Mouse (Mus musculus): ENCODE data around the gene 1700012P22Rik. TPM values are rescaled to one million over a fixed set of nuclear protein-coding genes. Genes with fewer than 3 reads are reported as not detected.

The 1700012P22Rik gene
- polyA plus RNA-seq, 1 experiment from 2014 or later, result not detected

- no peak overlapping the region for H3K9ac ChIP-seq
- no peaks in the 10 kb centered on the region for H3K4me1 ChIP-seq (ENCODE audit: insufficient read depth)
- no peaks in the 10 kb centered on the region for H3K36me3 ChIP-seq (ENCODE audit: insufficient read depth)
- no peak overlapping the region for H3K4me2 ChIP-seq
- DNase-seq, result no peak
- no peak overlapping the region for H3K4me3 ChIP-seq (ENCODE audit: low read depth, low read length)
- WGBS, result 88% methylated on average over 5 of the region's 5 CpGs
- H3K27me3 ChIP-seq (ENCODE audit: insufficient read depth, low read length), result no peaks in the 10 kb centered on the region
- H3K27ac ChIP-seq (ENCODE audit: low read depth), result no peak overlapping the region
- no peaks in the 10 kb centered on the region for H3K9me3 ChIP-seq (ENCODE audit: low read depth, low read length)
- TF ChIP-seq CTCF (IDR thresholded peaks at IDR 0.05; ENCODE audit: low read depth), result no peak
- no peak for ATAC-seq (ENCODE audit: insufficient read depth)
These were observed 5.4 kb downstream of the 1700012P22Rik start for GRCm38 (mm10) chr4:144433216-144433615.

- Histone ChIP-seq H3K9ac (no peak overlapping the region), H3K4me3 (ENCODE audit: low read depth, low read length) (no peak overlapping the region), H3K36me3 (ENCODE audit: insufficient read depth) (no peaks in the 10 kb centered on the region), H3K27me3 (ENCODE audit: insufficient read depth, low read length) (no peaks in the 10 kb centered on the region), H3K9me3 (ENCODE audit: low read depth, low read length) (no peaks in the 10 kb centered on the region), H3K27ac (ENCODE audit: low read depth) (no peak overlapping the region), H3K4me1 (ENCODE audit: insufficient read depth) (no peaks in the 10 kb centered on the region), H3K4me2 (no peak overlapping the region)
- DNase-seq, result no peak
- no peak for TF ChIP-seq CTCF (IDR thresholded peaks at IDR 0.05; ENCODE audit: low read depth)
- WGBS, result 72% methylated on average over 2 of the region's 2 CpGs
- ATAC-seq (ENCODE audit: insufficient read depth), result no peak
These were observed 7.8 kb downstream of the 1700012P22Rik start for GRCm38 (mm10) chr4:144430723-144431122.

GRCm38 (mm10) chr4:144428868-144429267, 9.7 kb downstream of the 1700012P22Rik start:
- WGBS, result 19% methylated on average over 3 of the region's 3 CpGs
- TF ChIP-seq CTCF (IDR thresholded peaks at IDR 0.05; ENCODE audit: low read depth), result peak; percentile 20; the same call in 1 of the 2 replicates
- DNase-seq (no peak), ATAC-seq (ENCODE audit: insufficient read depth) (no peak)
- H3K27me3 ChIP-seq (ENCODE audit: insufficient read depth, low read length), result no peaks in the 10 kb centered on the region
- no peaks in the 10 kb centered on the region for H3K9me3 ChIP-seq (ENCODE audit: low read depth, low read length)
- no peaks in the 10 kb centered on the region for H3K4me1 ChIP-seq (ENCODE audit: insufficient read depth)
- H3K27ac ChIP-seq (ENCODE audit: low read depth), result no peak overlapping the region
- H3K36me3 ChIP-seq (ENCODE audit: insufficient read depth), result no peaks in the 10 kb centered on the region
- H3K9ac ChIP-seq, result no peak overlapping the region
- no peak overlapping the region for H3K4me2 ChIP-seq
- H3K4me3 ChIP-seq (ENCODE audit: low read depth, low read length), result no peak overlapping the region

GRCm38 (mm10) chr4:144424590-144424989, 14.0 kb downstream of the 1700012P22Rik start:
- no peak for ATAC-seq (ENCODE audit: insufficient read depth)
- H3K9ac ChIP-seq, result no peak overlapping the region
- TF ChIP-seq CTCF (IDR thresholded peaks at IDR 0.05; ENCODE audit: low read depth), result no peak
- no peaks in the 10 kb centered on the region for H3K4me1 ChIP-seq (ENCODE audit: insufficient read depth)
- no peaks in the 10 kb centered on the region for H3K27me3 ChIP-seq (ENCODE audit: insufficient read depth, low read length)
- WGBS, result 65% methylated on average over 5 of the region's 5 CpGs
- no peaks in the 10 kb centered on the region for H3K9me3 ChIP-seq (ENCODE audit: low read depth, low read length)
- H3K4me3 ChIP-seq (ENCODE audit: low read depth, low read length), result no peak overlapping the region
- H3K36me3 ChIP-seq (ENCODE audit: insufficient read depth), result no peaks in the 10 kb centered on the region
- H3K27ac ChIP-seq (ENCODE audit: low read depth), result no peak overlapping the region
- no peak overlapping the region for H3K4me2 ChIP-seq
- DNase-seq, result no peak

- ATAC-seq (ENCODE audit: insufficient read depth) (no peak), DNase-seq (no peak)
- Histone ChIP-seq H3K36me3 (ENCODE audit: insufficient read depth) (no peaks in the 10 kb centered on the region), H3K9me3 (ENCODE audit: low read depth, low read length) (no peaks in the 10 kb centered on the region), H3K4me2 (no peak overlapping the region), H3K9ac (no peak overlapping the region), H3K27ac (ENCODE audit: low read depth) (no peak overlapping the region), H3K4me3 (ENCODE audit: low read depth, low read length) (no peak overlapping the region), H3K27me3 (ENCODE audit: insufficient read depth, low read length) (no peaks in the 10 kb centered on the region), H3K4me1 (ENCODE audit: insufficient read depth) (no peaks in the 10 kb centered on the region)
- peak; percentile 53 for TF ChIP-seq CTCF (IDR thresholded peaks at IDR 0.05; ENCODE audit: low read depth)
These were observed 17.9 kb downstream of the 1700012P22Rik start for GRCm38 (mm10) chr4:144420644-144421043.

- Histone ChIP-seq H3K4me2 (no peak within 1 kb of the TSS), H3K36me3 (ENCODE audit: insufficient read depth) (no peaks in the 10 kb centered on the region), H3K4me3 (ENCODE audit: low read depth, low read length) (no peak within 1 kb of the TSS), H3K27ac (ENCODE audit: low read depth) (no peak within 1 kb of the TSS), H3K9ac (no peak within 1 kb of the TSS), H3K27me3 (ENCODE audit: insufficient read depth, low read length) (no peaks in the 10 kb centered on the region), H3K9me3 (ENCODE audit: low read depth, low read length) (no peaks in the 10 kb centered on the region), H3K4me1 (ENCODE audit: insufficient read depth) (no peaks in the 10 kb centered on the region)
- DNase-seq (no peak), ATAC-seq (ENCODE audit: insufficient read depth) (no peak)
- WGBS, result 59% methylated on average over 9 of the region's 9 CpGs
- no peak for TF ChIP-seq CTCF (IDR thresholded peaks at IDR 0.05; ENCODE audit: low read depth)
These were observed 30.3 kb downstream of the 1700012P22Rik start, which contains the start of gene Pramef12 for GRCm38 (mm10) chr4:144408290-144408689. Gene Pramef12, minus strand, starts transcription at chr4:144408464.

GRCm38 (mm10) chr4:144406261-144406660, 32.3 kb downstream of the 1700012P22Rik start:
- WGBS, result 37% methylated on average over 3 of the region's 3 CpGs
- H3K36me3 ChIP-seq (ENCODE audit: insufficient read depth), result no peaks in the 10 kb centered on the region
- no peaks in the 10 kb centered on the region for H3K27me3 ChIP-seq (ENCODE audit: insufficient read depth, low read length)
- no peak overlapping the region for H3K4me2 ChIP-seq
- no peak overlapping the region for H3K4me3 ChIP-seq (ENCODE audit: low read depth, low read length)
- H3K4me1 ChIP-seq (ENCODE audit: insufficient read depth), result no peaks in the 10 kb centered on the region
- no peak for DNase-seq
- H3K9ac ChIP-seq, result no peak overlapping the region
- no peak for TF ChIP-seq CTCF (IDR thresholded peaks at IDR 0.05; ENCODE audit: low read depth)
- no peaks in the 10 kb centered on the region for H3K9me3 ChIP-seq (ENCODE audit: low read depth, low read length)
- ATAC-seq (ENCODE audit: insufficient read depth), result no peak
- H3K27ac ChIP-seq (ENCODE audit: low read depth), result no peak overlapping the region
